Mouse (Mus musculus) hindbrain, postnatal 0 days (tissue): ENCODE measurements around the gene Btbd11. TPM values are rescaled to one million over a fixed set of nuclear protein-coding genes. Genes with fewer than 3 reads are reported as not detected.

Source experiments
- ATAC-seq: fragments of 200-750 bp; cut with Nextera tagmentation; 2 replicates; pipeline ENCODE4 v1.8.0; 2017; ENCODE audit warnings: mild to moderate bottlenecking, moderate TSS enrichment, moderate library complexity
- DNase-seq: peaks from one replicate; pipeline ENCODE4 v3.0.0-alpha.2; 2015; ENCODE audit warnings: low spot score
- H3K27ac ChIP-seq: fragments of 300-500 bp; sonication (generic); 2 replicates; pipeline ENCODE4 v1.5.1; 2014; ENCODE audit warnings: mild to moderate bottlenecking
- H3K27me3 ChIP-seq: fragments of 300-500 bp; sonication (generic); 2 replicates; pipeline ENCODE4 v1.6.1; 2014; ENCODE audit warnings: low read length, mixed read lengths; ENCODE audit not compliant: insufficient read depth
- H3K36me3 ChIP-seq: fragments of 300-500 bp; sonication (generic); 2 replicates; pipeline ENCODE4 v1.6.1; 2014; ENCODE audit warnings: low read length, mixed read lengths; ENCODE audit not compliant: insufficient read depth
- H3K4me1 ChIP-seq: fragments of 300-500 bp; sonication (generic); 2 replicates; pipeline ENCODE4 v1.6.1; 2014; ENCODE audit warnings: antibody characterized with exemption, low read length, mixed read lengths; ENCODE audit not compliant: insufficient read depth
- H3K4me2 ChIP-seq: fragments of 300-500 bp; sonication (generic); 2 replicates; pipeline ENCODE4 v1.6.1; 2014; ENCODE audit warnings: low read depth, mild to moderate bottlenecking, low read length, moderate library complexity, mixed read lengths
- H3K4me3 ChIP-seq: fragments of 300-500 bp; sonication (generic); 2 replicates; pipeline ENCODE4 v1.5.1; 2014; ENCODE audit warnings: low read length
- H3K9ac ChIP-seq: fragments of 300-500 bp; sonication (generic); replicated peaks from 2 replicates; pipeline ENCODE4 v1.6.1; 2014; ENCODE audit warnings: mild to moderate bottlenecking, low read length, moderate library complexity, mixed read lengths
- H3K9me3 ChIP-seq: fragments of 300-500 bp; sonication (generic); 2 replicates; pipeline ENCODE4 v1.6.1; 2016; ENCODE audit warnings: low read length, mixed read lengths
- CTCF ChIP-seq: IDR thresholded peaks from 2 replicates; pipeline ENCODE4 v1.5.1; 2016; ENCODE audit warnings: antibody characterized with exemption, control low read depth, low read depth
- WGBS: fragments of 180-500 bp; shearing (Covaris S2); extraction: QIAGEN DNeasy Blood & Tissue Kit; methylation state at CpG from one replicate; pipeline ENCODE4 v1.1.7; 2014; 5-methylcytosine and 5-hydroxymethylcytosine counted together
- polyA plus RNA-seq: library from polyadenylated mRNA; unstranded; fragments of >200 nt; fragmentation: Nextera tagmentation; extraction: Ambion mirVana; gene quantifications from 2 replicates; pipeline ENCODE4 v1.2.1, GENCODE M21; 2015
- total RNA-seq: library from RNA; depleted of rRNA; stranded (reverse); fragments of >200 nt; gene quantifications from 2 replicates; pipeline ENCODE4 v1.2.3, GENCODE M21; 2014

The Btbd11 gene
- total and polyA plus RNA-seq, 2 experiments from 2014 or later, result 21.2 to 72.9 TPM

GRCm38 (mm10) chr10:85633577-85633976, 247.0 kb downstream of the Btbd11 start:
- H3K4me1 ChIP-seq, result no peaks in the 10 kb centered on the region
- H3K36me3 ChIP-seq, result no peaks in the 10 kb centered on the region
- H3K27ac ChIP-seq, result no peak overlapping the region
- ATAC-seq, result no peak
- H3K4me3 ChIP-seq, result no peak overlapping the region
- WGBS, result 82% methylated on average over 10 of the region's 10 CpGs
- no peak overlapping the region for H3K9ac ChIP-seq
- H3K27me3 ChIP-seq, result no peaks in the 10 kb centered on the region
- no peak overlapping the region for H3K4me2 ChIP-seq
- H3K9me3 ChIP-seq, result no peaks in the 10 kb centered on the region
- TF ChIP-seq CTCF, result no peak
- no peak for DNase-seq

GRCm38 (mm10) chr10:85637580-85637979, 251.0 kb downstream of the Btbd11 start:
- Histone ChIP-seq H3K27ac (no peak overlapping the region), H3K27me3 (no peaks in the 10 kb centered on the region)
- WGBS, result 48% methylated on average over 7 of the region's 7 CpGs

DNA sequence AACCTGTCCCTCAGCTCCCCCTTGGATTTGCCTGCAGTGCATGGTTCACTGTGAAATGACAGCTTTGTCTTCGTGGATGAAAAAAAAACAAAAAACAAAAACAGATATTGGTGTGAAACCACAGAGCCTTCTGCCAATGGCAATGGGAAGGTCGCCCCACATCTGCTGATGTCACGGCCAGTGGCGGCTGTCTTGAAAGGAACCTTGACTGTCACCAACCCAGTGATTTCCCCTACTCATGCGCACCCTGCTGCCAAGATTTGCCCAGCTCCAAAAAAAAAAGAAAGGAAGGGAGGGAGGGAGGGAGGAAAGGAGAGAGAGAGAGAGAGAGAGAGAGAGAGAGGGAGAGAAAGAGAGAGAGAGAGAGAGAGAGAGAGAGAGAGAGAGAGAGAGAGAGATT, 251.5 kb downstream of the Btbd11 start:
- no peak overlapping the region for H3K4me2 ChIP-seq
- no peak overlapping the region for H3K4me3 ChIP-seq
- DNase-seq, result no peak
- ATAC-seq, result no peak
- no peaks in the 10 kb centered on the region for H3K27me3 ChIP-seq
- no peaks in the 10 kb centered on the region for H3K4me1 ChIP-seq
- no peaks in the 10 kb centered on the region for H3K36me3 ChIP-seq
- no peak overlapping the region for H3K9ac ChIP-seq
- WGBS, result 59% methylated on average over 5 of the region's 5 CpGs
- no peak for TF ChIP-seq CTCF
- H3K9me3 ChIP-seq, result no peaks in the 10 kb centered on the region
- no peak overlapping the region for H3K27ac ChIP-seq

More at GRCm38 (mm10) chr10:85637580-85637979, 251.0 kb downstream of the Btbd11 start:
- Histone ChIP-seq H3K4me2 (no peak overlapping the region), H3K9me3 (no peaks in the 10 kb centered on the region), H3K36me3 (no peaks in the 10 kb centered on the region), H3K4me1 (no peaks in the 10 kb centered on the region), H3K4me3 (no peak overlapping the region), H3K9ac (no peak overlapping the region)
- ATAC-seq (no peak), DNase-seq (no peak)
- TF ChIP-seq CTCF, result no peak

DNA sequence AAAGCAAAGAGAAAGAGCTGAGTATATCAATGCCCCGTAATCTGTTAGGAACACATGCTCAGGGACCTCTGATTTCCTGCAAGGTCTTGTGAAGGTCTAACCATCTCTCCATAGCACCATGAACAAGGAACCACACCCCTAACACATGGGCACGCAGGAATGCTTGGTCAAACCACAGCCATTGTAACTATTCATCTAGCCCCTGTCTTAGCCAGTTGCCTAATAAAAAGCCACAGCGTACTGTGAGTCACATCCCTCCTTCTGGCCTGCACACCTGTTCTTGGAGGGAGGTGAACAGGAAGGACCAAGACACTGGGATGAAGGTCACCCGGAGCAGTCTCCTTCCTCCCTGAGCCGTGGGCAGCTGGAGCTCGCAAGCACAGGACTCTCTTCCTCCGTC, 253.0 kb downstream of the Btbd11 start:
- no peak overlapping the region for H3K27ac ChIP-seq
- H3K9ac ChIP-seq, result no peak overlapping the region
- H3K9me3 ChIP-seq, result no peaks in the 10 kb centered on the region
- TF ChIP-seq CTCF, result no peak
- 92% methylated on average over 7 of the region's 7 CpGs for WGBS
- DNase-seq (no peak), ATAC-seq (no peak)
- H3K4me3 ChIP-seq, result no peak overlapping the region
- H3K27me3 ChIP-seq, result no peaks in the 10 kb centered on the region
- no peaks in the 10 kb centered on the region for H3K4me1 ChIP-seq
- H3K36me3 ChIP-seq, result no peaks in the 10 kb centered on the region
- H3K4me2 ChIP-seq, result no peak overlapping the region

- Histone ChIP-seq H3K27ac (no peak overlapping the region), H3K36me3 (no peaks in the 10 kb centered on the region), H3K27me3 (no peaks in the 10 kb centered on the region), H3K9me3 (no peaks in the 10 kb centered on the region), H3K4me1 (no peaks in the 10 kb centered on the region), H3K9ac (no peak overlapping the region), H3K4me3 (no peak overlapping the region), H3K4me2 (no peak overlapping the region)
- WGBS, result 79% methylated on average over 8 of the region's 8 CpGs
- DNase-seq (no peak), ATAC-seq (no peak)
- TF ChIP-seq CTCF, result no peak
Observed at GRCm38 (mm10) chr10:85640408-85640807, 253.8 kb downstream of the Btbd11 start.

DNA sequence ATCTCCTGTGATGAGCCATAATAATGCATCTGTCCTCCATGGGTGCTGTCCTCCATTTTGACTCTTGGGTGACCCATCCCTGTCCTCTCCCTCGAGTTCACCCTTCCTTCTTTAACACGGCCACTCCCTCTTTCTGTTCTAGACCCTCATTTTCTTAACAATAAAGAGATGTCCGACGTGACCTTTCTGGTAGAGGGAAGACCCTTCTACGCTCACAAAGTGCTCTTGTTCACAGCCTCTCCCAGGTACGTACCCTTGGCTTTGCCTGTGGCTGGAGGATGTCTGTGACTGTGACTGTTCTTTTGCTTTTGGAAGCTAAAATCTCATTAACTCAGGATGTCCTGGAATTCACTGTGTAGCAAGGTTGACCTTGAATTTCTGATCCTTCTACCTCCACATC, 258.7 kb downstream of the Btbd11 start:
- no peak for DNase-seq
- no peak for TF ChIP-seq CTCF
- Histone ChIP-seq H3K9me3 (no peaks in the 10 kb centered on the region), H3K4me1 (no peaks in the 10 kb centered on the region), H3K36me3 (0 out of 2 replicates have a peak, but pooled peaks cover 8% of the 10 kb centered on the region), H3K4me2 (no peak overlapping the region), H3K4me3 (no peak overlapping the region), H3K27ac (no peak overlapping the region), H3K9ac (no peak overlapping the region), H3K27me3 (no peaks in the 10 kb centered on the region)
- ATAC-seq, result no peak
- WGBS, result 78% methylated on average over 6 of the region's 6 CpGs

DNA sequence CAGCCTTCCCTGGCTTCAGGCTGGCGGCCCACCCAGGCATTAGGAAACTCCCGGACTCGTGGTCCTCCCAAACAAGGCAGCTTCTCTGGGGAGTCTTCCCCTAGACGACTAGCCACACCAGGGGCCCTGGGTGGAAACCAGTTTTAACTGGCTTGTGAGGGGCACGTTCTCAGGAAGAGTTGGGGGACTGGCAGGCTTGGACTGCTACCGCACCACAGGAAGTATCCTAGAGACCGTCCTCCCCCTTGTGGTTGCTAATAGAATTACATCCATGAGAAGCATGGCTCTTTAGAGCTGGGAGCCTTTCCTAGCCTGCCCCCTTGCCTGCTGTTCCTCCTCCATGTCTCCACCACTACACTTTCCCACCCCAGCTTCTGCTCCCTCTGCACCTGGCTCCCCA, 265.1 kb downstream of the Btbd11 start:
- Histone ChIP-seq H3K9ac (no peak overlapping the region), H3K4me2 (no peak overlapping the region), H3K27ac (no peak overlapping the region), H3K4me3 (no peak overlapping the region), H3K27me3 (no peaks in the 10 kb centered on the region), H3K4me1 (no peaks in the 10 kb centered on the region), H3K36me3 (0 out of 2 replicates have a peak, but pooled peaks cover 8% of the 10 kb centered on the region), H3K9me3 (no peaks in the 10 kb centered on the region)
- DNase-seq (peak; percentile 86), ATAC-seq (peak; percentile 84)
- TF ChIP-seq CTCF, result peak; percentile 96
- 33% methylated on average over 7 of the region's 7 CpGs for WGBS
